Mouse (Mus musculus) hindbrain, embryonic 10.5 days (tissue): ENCODE results near the gene Glrp1. TPM values are rescaled to one million over a fixed set of nuclear protein-coding genes. Genes with fewer than 3 reads are reported as not detected.

ENCODE experiments used
- DNase-seq: peaks from one replicate; pipeline ENCODE4 v3.0.0-alpha.2; 2017; ENCODE audit warnings: low spot score
- H3K27ac ChIP-seq: fragments of 300-500 bp; sonication (generic); 2 replicates; pipeline ENCODE4 v1.5.1; 2016; ENCODE audit warnings: mild to moderate bottlenecking, moderate library complexity
- H3K27me3 ChIP-seq: fragments of 300-500 bp; sonication (generic); 2 replicates; pipeline ENCODE4 v1.6.1; 2016; ENCODE audit warnings: mild to moderate bottlenecking; ENCODE audit not compliant: poor library complexity, insufficient read depth, severe bottlenecking
- H3K36me3 ChIP-seq: fragments of 300-500 bp; sonication (generic); 2 replicates; pipeline ENCODE4 v1.6.1; 2016; ENCODE audit warnings: mild to moderate bottlenecking, moderate library complexity
- H3K4me1 ChIP-seq: fragments of 300-500 bp; sonication (generic); replicated peaks from 2 replicates; pipeline ENCODE4 v1.6.1; 2016; ENCODE audit warnings: mild to moderate bottlenecking
- H3K4me3 ChIP-seq: fragments of 300-500 bp; sonication (generic); 2 replicates; pipeline ENCODE4 v1.5.1; 2016; ENCODE audit warnings: mild to moderate bottlenecking, moderate library complexity
- H3K9me3 ChIP-seq: fragments of 300-500 bp; sonication (generic); 2 replicates; pipeline ENCODE4 v1.6.1; 2016; ENCODE audit warnings: mild to moderate bottlenecking, moderate library complexity
- WGBS: fragments of 180-500 bp; shearing (Covaris S2); methylation state at CpG from one replicate; pipeline ENCODE4 v1.1.7; 2016; 5-methylcytosine and 5-hydroxymethylcytosine counted together
- polyA plus RNA-seq: library from polyadenylated mRNA; unstranded; fragments of >200 nt; fragmentation: Nextera tagmentation; extraction: Ambion mirVana; gene quantifications from 2 replicates; pipeline ENCODE4 v1.2.1, GENCODE M21; 2016

Glrp1 gene
- polyA plus RNA-seq, 1 experiment from 2014 or later = not detected

DNA sequence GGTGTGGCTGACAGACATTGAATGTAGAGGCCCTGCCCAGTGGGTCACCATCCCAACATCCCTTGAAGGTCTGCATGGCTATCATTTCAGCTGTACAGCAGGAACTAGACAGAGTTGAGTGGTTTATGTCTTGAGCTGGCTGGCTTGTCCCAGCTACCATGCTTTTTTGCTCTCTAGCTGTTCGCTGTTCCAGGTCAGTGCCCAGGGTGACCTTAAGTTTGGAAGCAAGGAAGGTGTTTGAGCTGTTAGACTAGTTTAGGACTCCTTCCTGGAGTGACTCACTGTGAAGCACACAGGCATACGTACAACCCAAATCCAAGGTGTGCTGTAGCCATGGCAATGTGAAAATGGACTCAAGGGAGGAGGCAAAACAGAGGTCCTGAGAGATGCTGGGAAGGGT, 41.5 kb downstream of the Glrp1 start:
- Histone ChIP-seq H3K4me3 (no peak overlapping the region), H3K27ac (no peak overlapping the region), H3K27me3 (no peaks in the 10 kb centered on the region), H3K36me3 (no peaks in the 10 kb centered on the region), H3K9me3 (no peaks in the 10 kb centered on the region), H3K4me1 (peaks cover 18% of the 10 kb centered on the region)
- 94% methylated on average over 2 of the region's 2 CpGs for WGBS
- no peak for DNase-seq

DNA sequence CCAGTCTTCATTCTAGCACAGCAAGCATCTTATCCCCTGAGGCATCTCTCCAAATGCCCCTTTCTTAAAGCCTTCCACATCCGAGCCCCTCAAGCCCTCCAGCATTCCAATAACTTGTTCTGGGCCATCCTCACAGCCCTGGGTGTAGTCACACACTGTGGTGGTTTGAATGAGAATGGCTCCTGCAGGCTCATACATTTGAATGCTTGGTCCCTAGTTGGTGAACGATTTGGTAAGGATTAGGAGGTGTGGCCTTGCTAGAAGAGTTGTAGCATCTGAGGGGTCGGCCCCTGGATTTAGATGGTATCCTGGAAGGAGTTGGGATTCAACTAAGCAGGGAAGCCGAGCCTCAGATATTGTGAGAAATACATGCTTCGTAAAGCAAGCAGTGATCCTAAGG, 42.0 kb downstream of the Glrp1 start:
- H3K4me1 ChIP-seq = peaks cover 21% of the 10 kb centered on the region
- H3K27me3 ChIP-seq = no peaks in the 10 kb centered on the region
- 84% methylated on average over 5 of the region's 5 CpGs for WGBS
- H3K36me3 ChIP-seq = no peaks in the 10 kb centered on the region
- H3K9me3 ChIP-seq = no peaks in the 10 kb centered on the region
- no peak overlapping the region for H3K4me3 ChIP-seq
- no peak for DNase-seq
- H3K27ac ChIP-seq = no peak overlapping the region

GRCm38 (mm10) chr1:88466325-88467064, 43.4 kb downstream of the Glrp1 start:
- H3K4me1 ChIP-seq = peaks cover 20% of the 10 kb centered on the region
- H3K9me3 ChIP-seq = no peaks in the 10 kb centered on the region
- H3K27me3 ChIP-seq = no peaks in the 10 kb centered on the region
- no peak overlapping the region for H3K27ac ChIP-seq
- 75% methylated on average over 8 of the region's 8 CpGs for WGBS
- H3K4me3 ChIP-seq = no peak overlapping the region
- no peaks in the 10 kb centered on the region for H3K36me3 ChIP-seq
- no peak for DNase-seq

GRCm38 (mm10) chr1:88465722-88466121, 44.1 kb downstream of the Glrp1 start:
- no peak overlapping the region for H3K4me3 ChIP-seq
- peaks cover 22% of the 10 kb centered on the region for H3K4me1 ChIP-seq
- 81% methylated on average over 4 of the region's 4 CpGs for WGBS
- no peaks in the 10 kb centered on the region for H3K27me3 ChIP-seq
- no peak for DNase-seq
- no peaks in the 10 kb centered on the region for H3K36me3 ChIP-seq
- no peaks in the 10 kb centered on the region for H3K9me3 ChIP-seq
- H3K27ac ChIP-seq = no peak overlapping the region

GRCm38 (mm10) chr1:88464109-88464905, 45.6 kb downstream of the Glrp1 start:
- WGBS = 71% methylated on average over 6 of the region's 6 CpGs
- Histone ChIP-seq H3K27ac (no peak overlapping the region), H3K4me3 (no peak overlapping the region), H3K9me3 (no peaks in the 10 kb centered on the region), H3K36me3 (no peaks in the 10 kb centered on the region), H3K27me3 (no peaks in the 10 kb centered on the region), H3K4me1 (peaks cover 22% of the 10 kb centered on the region)
- no peak for DNase-seq

DNA sequence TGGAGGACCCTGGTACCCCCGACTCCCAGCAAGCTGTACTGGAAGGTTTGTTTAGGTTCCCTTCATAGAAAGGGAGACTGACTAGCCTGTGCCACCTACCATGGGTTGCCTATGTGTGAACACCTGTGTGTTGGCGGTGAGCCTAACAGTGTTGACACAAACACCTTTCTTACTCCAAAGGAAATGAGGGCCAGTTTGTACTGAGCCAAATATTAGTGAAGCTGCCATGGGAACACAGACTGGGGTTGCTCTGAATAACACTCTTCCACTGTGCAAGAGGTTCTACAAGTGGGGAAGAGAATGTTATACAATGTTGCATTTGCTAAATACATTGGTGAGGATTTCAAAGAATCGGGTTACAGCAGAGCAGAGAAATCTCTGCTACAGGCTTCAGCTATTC, 46.6 kb downstream of the Glrp1 start:
- WGBS = 88% methylated on average over 3 of the region's 3 CpGs
- no peaks in the 10 kb centered on the region for H3K27me3 ChIP-seq
- no peaks in the 10 kb centered on the region for H3K36me3 ChIP-seq
- H3K27ac ChIP-seq = no peak overlapping the region
- peaks cover 22% of the 10 kb centered on the region for H3K4me1 ChIP-seq
- no peak for DNase-seq
- no peaks in the 10 kb centered on the region for H3K9me3 ChIP-seq
- H3K4me3 ChIP-seq = no peak overlapping the region

DNA sequence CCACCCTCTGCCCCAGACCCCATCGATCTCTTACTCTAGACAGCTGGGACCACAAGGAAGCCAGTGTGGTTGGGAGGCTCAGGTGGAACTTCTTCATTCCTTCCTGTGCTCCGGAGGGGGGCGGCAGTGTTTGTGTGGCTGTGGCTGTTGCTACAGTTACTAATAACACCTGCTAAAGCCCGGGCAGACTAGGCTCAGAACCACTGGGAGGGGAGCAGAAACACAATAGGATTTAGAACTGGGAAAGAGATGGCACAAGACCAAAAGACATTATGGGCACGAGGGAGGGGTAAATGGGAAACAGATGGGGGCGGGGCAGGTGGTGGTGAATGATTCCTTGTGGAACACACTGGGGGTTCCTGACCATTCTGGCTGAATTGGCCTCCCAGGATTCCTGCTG, 47.4 kb downstream of the Glrp1 start:
- 0 out of 2 replicates have a peak overlapping the region, but pooled peaks have one; percentile 16 for H3K27ac ChIP-seq
- no peaks in the 10 kb centered on the region for H3K27me3 ChIP-seq
- H3K4me3 ChIP-seq = no peak overlapping the region
- H3K9me3 ChIP-seq = no peaks in the 10 kb centered on the region
- WGBS = 60% methylated on average over 6 of the region's 6 CpGs
- no peaks in the 10 kb centered on the region for H3K36me3 ChIP-seq
- H3K4me1 ChIP-seq = peaks cover 22% of the 10 kb centered on the region
- DNase-seq = no peak

DNA sequence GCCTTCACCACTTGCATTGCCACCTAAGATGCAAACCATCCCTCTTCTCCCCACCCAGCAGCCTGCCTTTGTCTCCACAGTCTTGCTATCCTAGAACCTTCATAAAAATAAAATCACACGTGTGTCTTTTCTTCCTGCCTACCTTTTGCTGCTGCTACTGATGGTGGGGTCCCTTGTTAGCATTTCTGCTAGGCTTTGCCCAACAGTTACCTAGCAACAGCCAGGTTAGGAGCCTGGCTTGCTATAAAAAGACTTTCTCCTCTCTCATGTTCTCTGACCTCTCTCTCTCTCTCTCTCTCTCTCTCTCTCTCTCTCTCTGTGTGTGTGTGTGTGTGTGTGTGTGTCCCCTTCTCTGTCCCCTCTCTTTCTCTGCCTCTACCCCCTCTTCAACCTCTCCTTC, 48.8 kb downstream of the Glrp1 start:
- no peaks in the 10 kb centered on the region for H3K27me3 ChIP-seq
- H3K36me3 ChIP-seq = no peaks in the 10 kb centered on the region
- H3K4me1 ChIP-seq = peaks cover 22% of the 10 kb centered on the region
- no peak overlapping the region for H3K4me3 ChIP-seq
- no peak for DNase-seq
- H3K27ac ChIP-seq = no peak overlapping the region
- WGBS = 45% methylated on average over 1 of the region's 1 CpGs
- no peaks in the 10 kb centered on the region for H3K9me3 ChIP-seq

- 78% methylated on average over 5 of the region's 5 CpGs for WGBS
Observed at GRCm38 (mm10) chr1:88459655-88460054, 50.2 kb downstream of the Glrp1 start.

DNA sequence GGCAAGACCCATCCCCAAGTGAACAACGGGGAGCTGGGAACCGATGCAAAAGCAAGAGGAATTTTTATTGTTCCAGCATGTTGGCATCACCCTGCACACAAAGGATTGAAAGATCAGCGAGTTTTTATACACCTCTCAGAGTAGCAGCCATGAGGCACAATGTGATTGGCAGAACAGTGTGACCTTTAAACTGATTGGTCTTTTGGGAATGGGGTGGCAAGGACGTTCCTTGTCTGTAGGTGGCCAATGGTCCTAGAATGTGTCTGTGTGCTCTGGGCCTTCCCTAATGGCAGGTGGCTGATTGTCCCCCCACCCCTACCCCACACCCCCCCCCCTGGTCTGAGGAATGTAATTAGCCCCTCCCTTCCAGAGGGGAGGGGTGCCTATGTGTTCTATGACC, 50.7 kb downstream of the Glrp1 start:
- no peaks in the 10 kb centered on the region for H3K27me3 ChIP-seq
- 85% methylated on average over 4 of the region's 4 CpGs for WGBS
- H3K9me3 ChIP-seq = no peaks in the 10 kb centered on the region
- DNase-seq = no peak
- H3K36me3 ChIP-seq = no peaks in the 10 kb centered on the region
- no peak overlapping the region for H3K27ac ChIP-seq
- peaks cover 23% of the 10 kb centered on the region for H3K4me1 ChIP-seq
- H3K4me3 ChIP-seq = no peak overlapping the region

More at GRCm38 (mm10) chr1:88459655-88460054, 50.2 kb downstream of the Glrp1 start:
- Histone ChIP-seq H3K4me1 (peaks cover 27% of the 10 kb centered on the region), H3K27me3 (no peaks in the 10 kb centered on the region), H3K4me3 (no peak overlapping the region), H3K9me3 (no peaks in the 10 kb centered on the region), H3K36me3 (no peaks in the 10 kb centered on the region), H3K27ac (no peak overlapping the region)
- DNase-seq = no peak

DNA sequence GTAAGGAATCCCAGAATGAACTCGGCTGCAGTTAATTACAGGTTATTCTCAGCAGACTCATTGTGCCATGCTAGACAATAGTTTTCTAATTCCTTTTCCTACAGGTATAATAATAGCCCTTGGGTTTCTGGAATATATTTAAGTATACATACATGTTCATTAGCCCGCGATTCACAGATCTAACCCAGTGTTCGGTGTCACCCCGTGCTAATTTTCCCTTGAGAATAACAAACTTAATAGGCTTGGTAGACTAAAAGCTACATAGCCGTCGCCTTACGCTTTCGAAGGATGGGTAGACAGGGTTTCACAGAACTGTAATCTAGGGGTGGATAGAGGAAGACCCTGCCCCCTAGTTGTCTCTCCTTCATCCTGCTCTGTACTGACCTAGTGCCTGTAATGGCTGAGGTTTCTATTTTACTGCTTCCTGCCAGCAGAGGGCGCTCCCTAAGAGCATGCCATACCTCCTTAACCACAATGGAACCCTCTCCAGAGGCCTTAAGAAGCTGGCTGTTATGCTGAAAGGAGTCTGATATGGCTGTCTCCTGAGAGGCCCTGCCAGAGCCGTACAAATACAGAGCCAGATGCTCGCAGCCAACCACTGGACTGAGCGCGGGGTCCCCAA, 53.3 kb downstream of the Glrp1 start:
- 59% methylated on average over 14 of the region's 14 CpGs for WGBS
- Histone ChIP-seq H3K27ac (no peak overlapping the region), H3K4me3 (no peak overlapping the region), H3K27me3 (no peaks in the 10 kb centered on the region), H3K4me1 (peaks cover 20% of the 10 kb centered on the region), H3K36me3 (no peaks in the 10 kb centered on the region), H3K9me3 (no peaks in the 10 kb centered on the region)
- peak; percentile 85 for DNase-seq

- Histone ChIP-seq H3K4me3 (no peak overlapping the region), H3K9me3 (no peaks in the 10 kb centered on the region), H3K27me3 (no peaks in the 10 kb centered on the region), H3K4me1 (peaks cover 18% of the 10 kb centered on the region), H3K27ac (peak overlapping the region; percentile 40), H3K36me3 (no peaks in the 10 kb centered on the region)
- no peak for DNase-seq
- 67% methylated on average over 3 of the region's 3 CpGs for WGBS
Observed at GRCm38 (mm10) chr1:88455761-88456160, 54.1 kb downstream of the Glrp1 start.

GRCm38 (mm10) chr1:88454703-88455102, 55.2 kb downstream of the Glrp1 start:
- H3K27ac ChIP-seq = 0 out of 2 replicates have a peak overlapping the region, but pooled peaks have one; percentile 35
- H3K4me3 ChIP-seq = no peak overlapping the region
- 58% methylated on average over 3 of the region's 3 CpGs for WGBS
- no peaks in the 10 kb centered on the region for H3K27me3 ChIP-seq
- no peaks in the 10 kb centered on the region for H3K9me3 ChIP-seq
- no peaks in the 10 kb centered on the region for H3K36me3 ChIP-seq
- peaks cover 18% of the 10 kb centered on the region for H3K4me1 ChIP-seq
- no peak for DNase-seq
